Mouse (Mus musculus) embryonic stem cell, embryonic (primary cell): ENCODE data around the gene Ism2.

ENCODE experiments used
- CTCF ChIA-PET, 4 experiments: fragments of 300-600 bp in 2 of 4; fragments of 350-600 bp in 2 of 4; sonication (Branson Sonifier 250); formaldehyde crosslinking; loops; one replicate each; lab custom pipeline; 2022; ENCODE audit warnings: inconsistent platforms in 2 of 4; lab: Charles Lee
- POLR2A ChIA-PET, 4 experiments: fragments of 300-600 bp in 2 of 4; fragments of 350-600 bp in 2 of 4; sonication (Branson Sonifier 250); formaldehyde crosslinking; loops; one replicate each; lab custom pipeline; 2022; ENCODE audit warnings: antibody characterized with exemption in 4 of 4, inconsistent platforms in 1 of 4; lab: Charles Lee

The Ism2 gene

DNA sequence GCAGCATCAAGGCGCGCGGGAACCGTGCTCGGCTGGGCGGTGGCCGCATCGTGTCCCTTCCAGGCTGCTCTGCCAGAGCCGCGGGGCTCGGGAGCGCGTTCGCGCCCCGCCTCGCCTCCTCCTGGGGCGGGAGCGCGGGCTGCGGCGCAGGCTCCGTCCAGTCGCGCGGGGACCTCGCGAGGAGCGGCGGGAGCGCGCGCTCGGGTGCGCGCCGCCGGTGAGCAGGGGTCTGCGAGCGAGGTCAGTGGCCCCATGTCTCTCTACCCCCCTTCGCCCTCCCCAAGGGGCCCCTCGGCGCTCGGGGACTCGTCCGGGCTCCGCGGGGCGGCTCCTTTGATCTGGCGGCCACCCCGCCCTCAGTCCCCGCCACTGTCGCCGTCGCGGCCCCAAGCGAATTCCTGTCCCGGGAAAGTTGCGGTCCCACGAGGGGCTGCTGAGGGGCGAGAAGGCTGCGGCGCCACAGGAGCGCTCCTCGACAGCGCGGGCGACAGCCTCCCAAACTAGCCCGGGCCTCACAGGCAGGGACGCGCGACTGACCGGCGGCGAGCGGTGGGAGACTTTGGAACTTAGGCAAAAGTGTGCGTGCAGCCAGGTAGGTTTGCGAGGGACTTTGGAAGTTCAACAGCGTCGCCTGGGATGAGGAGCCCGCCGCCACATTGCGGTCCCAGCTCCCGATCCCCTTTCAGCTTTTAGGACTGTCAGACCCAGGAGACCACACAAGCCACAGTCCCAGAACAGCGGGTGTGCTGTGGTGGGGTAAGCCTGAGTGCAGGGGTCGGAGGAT lies at the start of gene Ism2:
Gene Ism2 (minus strand): TSS at position 49 of the 784 bp plus-strand sequence.
- ChIA-PET CTCF (interaction anchor here in 2 of 4 experiments (0.6 to 1.7 kb wide), 5 partner anchors 19 to 33 kb away, joined by 4 to 6 read pairs (median 5); no protein-coding TSS in a partner anchor), POLR2A (interaction anchor here (0.6 to 23.1 kb wide), 25 partner anchors 8 to 75 kb away, joined by 3 to 389 read pairs (median 7); partner anchors contain the start of genes Ahsa1 (in 2 of the 4) and Vipas39 (in 1 of the 4))

DNA sequence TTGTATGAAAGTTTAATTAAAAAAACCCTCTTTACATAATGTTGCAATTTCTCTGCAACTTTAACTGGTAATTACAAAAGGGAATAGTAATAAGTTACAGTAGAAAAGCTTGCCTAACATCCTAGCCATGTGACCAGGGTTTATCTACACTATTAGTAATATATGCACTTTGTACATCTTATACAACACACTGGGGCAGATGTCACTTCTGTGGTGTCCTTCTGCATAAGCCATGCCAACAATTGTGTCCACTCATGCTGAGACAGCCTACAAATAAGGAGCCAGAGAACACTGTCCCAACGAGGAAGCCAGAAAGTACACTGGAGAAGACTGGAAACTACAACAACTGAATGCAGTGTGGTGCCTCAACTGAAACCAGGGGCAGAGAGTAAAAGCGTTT lies 48.5 kb upstream of the Ism2 start:
- POLR2A ChIA-PET, result interaction anchor here in 1 of 4 experiments (0.6 to 1.5 kb wide), 5 partner anchors 8 to 69 kb away, joined by 3 read pairs; no protein-coding TSS in a partner anchor
- CTCF ChIA-PET, result interaction anchor here in 1 of 4 experiments (1.0 kb wide), 1 partner anchor 65 kb away, joined by 3 read pairs; no protein-coding TSS in a partner anchor

DNA sequence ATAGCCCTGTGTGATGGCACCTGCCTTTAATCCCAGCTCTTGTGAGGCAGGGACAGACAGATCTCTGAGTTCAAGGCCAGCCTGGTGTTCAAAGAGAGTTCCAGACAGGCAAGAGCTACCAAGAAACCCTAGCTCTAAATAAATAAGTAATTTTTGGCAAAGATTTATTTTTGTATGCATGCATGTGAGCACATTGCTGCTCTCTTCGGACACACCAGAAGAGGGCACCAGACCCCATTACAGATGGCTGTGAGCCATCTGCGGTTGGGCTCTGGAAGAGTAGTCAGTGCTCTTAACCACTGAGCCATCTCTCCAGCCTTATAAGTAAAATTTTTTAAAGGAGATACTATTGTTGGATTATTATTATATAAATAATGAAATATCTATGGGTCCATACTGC lies 48.0 kb upstream of the Ism2 start:
- POLR2A ChIA-PET, result interaction anchor here in 1 of 4 experiments (0.6 to 1.4 kb wide), 5 partner anchors 8 to 72 kb away, joined by 3 to 6 read pairs (median 3); no protein-coding TSS in a partner anchor

DNA sequence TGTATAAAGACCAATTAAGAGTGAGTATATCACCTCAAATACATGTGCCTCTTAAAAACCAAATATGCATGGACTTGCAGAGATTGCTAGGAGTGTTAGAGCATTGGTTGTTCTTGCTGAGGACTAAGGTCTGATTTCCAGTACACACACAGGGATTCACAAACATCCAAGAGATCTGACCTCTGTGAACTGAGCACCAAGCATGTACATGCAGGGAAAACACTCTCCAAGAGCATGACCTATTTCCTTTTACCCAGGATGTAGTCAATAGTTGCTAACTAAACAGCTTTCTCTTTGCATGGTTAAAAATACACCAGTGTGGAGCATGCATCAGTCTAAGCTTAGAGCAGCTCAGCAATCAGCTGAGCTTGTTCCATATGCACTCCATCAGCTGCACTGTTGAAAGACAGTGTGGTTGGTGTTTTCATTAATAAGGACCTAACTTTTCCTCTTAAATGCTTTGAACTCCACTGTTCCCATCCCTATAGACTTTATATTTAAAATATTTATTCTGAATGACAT lies 43.6 kb upstream of the Ism2 start:
- CTCF ChIA-PET, result interaction anchor here in 1 of 4 experiments (0.7 to 0.9 kb wide), 2 partner anchors 13 to 255 kb away, joined by 3 read pairs; no protein-coding TSS in a partner anchor
- POLR2A ChIA-PET, result interaction anchor here (0.6 to 1.7 kb wide), 9 partner anchors 42 to 475 kb away, joined by 3 to 5 read pairs (median 3); partner anchors contain the start of gene Pomt2 (in 1 of the 4)

More for the DNA sequence above, 48.0 kb upstream of the Ism2 start:
- CTCF ChIA-PET, result interaction anchor here in 2 of 4 experiments (0.6 to 1.4 kb wide), 3 partner anchors 15 to 345 kb away, joined by 3 to 7 read pairs (median 3); no protein-coding TSS in a partner anchor

DNA sequence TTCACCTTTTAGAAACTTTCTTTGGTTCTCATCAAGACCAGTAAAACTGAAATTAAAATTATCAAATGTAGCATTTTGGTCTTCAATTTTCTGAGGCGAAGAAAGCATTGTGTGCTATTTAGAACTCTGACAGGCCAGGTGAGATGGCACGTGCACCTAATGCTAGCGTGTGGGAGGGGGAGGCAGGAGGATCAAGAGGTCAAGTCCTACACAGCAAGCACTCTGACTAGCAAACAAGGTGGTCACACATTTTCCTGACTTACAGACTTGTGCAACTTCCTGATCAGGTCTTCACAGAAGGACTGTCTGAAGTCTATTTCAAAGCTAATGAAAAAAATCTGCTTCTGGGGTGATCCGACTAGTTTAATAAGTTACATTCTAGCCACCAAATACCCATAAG lies 38.6 kb upstream of the Ism2 start:
- POLR2A ChIA-PET, result interaction anchor here in 1 of 4 experiments (0.8 to 1.5 kb wide), 6 partner anchors 9 to 128 kb away, joined by 3 to 6 read pairs (median 3); no protein-coding TSS in a partner anchor
- CTCF ChIA-PET, result interaction anchor here in 1 of 4 experiments (0.7 kb wide), 1 partner anchor 59 kb away, joined by 3 read pairs; no protein-coding TSS in a partner anchor

DNA sequence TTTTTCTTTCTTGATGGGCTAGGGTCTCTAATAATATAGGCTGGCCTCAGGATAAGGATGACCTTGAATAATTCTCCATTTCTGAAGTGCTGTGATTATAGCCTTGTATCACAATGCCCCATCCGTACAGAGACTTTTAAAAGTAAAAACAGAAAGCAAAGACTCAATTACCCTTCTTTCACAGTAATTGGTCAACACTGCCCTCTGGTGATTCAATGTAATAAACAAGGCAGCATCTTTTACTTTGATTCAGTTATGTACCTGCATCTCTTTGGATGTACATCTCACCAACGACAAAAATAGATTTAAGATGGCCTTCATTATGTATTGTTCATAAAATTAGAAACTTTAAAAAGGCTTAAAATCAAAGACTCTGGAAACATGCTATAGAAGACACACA lies 35.4 kb upstream of the Ism2 start:
- ChIA-PET CTCF (interaction anchor here in 3 of 4 experiments (0.7 to 1.2 kb wide), 3 partner anchors 55 to 85 kb away, joined by 3 to 5 read pairs (median 3); no protein-coding TSS in a partner anchor), POLR2A (interaction anchor here in 2 of 4 experiments (0.6 to 10.7 kb wide), 7 partner anchors 20 to 154 kb away, joined by 4 to 193 read pairs (median 5); no protein-coding TSS in a partner anchor)

DNA sequence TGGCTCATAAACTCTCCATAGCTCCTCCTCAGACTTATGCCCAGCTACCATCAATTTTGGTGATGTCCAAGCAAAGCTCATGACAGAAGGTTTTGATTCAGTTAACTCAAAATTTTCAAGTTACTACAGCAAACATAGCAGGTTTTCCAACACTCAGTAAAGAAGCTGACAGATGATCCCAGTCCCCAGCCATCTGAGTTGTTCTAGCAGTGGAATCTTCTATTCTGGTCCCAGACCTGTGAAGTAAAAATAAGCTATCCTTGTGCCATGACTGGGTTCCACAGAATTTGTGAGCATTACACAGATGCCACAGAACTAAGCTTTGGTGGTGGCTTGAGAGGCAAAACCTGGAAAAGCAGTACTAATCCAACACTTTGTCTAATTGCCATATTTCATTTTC lies 34.3 kb upstream of the Ism2 start:
- ChIA-PET CTCF (interaction anchor here in 2 of 4 experiments (0.9 kb wide), 2 partner anchors 54 kb away, joined by 3 to 5 read pairs; no protein-coding TSS in a partner anchor), POLR2A (interaction anchor here in 2 of 4 experiments (0.9 to 10.7 kb wide), 10 partner anchors 16 to 66 kb away, joined by 3 to 193 read pairs (median 4); no protein-coding TSS in a partner anchor)

DNA sequence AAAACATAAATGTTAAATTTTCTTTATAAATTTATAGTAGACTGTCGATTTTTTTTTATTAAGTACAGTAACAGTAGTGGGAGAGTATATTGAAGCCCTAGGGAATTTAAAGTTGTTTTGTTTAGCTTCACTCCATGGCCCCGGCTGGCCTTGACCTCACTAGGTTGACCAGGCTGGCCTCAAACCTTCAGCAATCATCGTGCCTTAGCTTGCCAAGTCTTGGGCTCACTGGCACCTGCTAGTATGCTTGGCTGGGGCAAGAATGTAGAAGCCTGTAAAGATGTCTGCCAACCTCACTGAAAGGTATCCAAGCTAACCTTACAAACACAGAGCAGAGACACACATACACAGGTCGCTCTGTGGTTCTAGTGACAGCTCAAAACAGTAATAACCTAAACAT lies 33.0 kb upstream of the Ism2 start:
- ChIA-PET CTCF (interaction anchor here in 3 of 4 experiments (0.7 to 3.7 kb wide), 6 partner anchors 14 to 63 kb away, joined by 3 to 23 read pairs (median 4); no protein-coding TSS in a partner anchor), POLR2A (interaction anchor here in 3 of 4 experiments (0.5 to 10.7 kb wide), 19 partner anchors 8 to 140 kb away, joined by 3 to 193 read pairs (median 5); partner anchors contain the start of gene Sptlc2 (in 1 of the 3))

DNA sequence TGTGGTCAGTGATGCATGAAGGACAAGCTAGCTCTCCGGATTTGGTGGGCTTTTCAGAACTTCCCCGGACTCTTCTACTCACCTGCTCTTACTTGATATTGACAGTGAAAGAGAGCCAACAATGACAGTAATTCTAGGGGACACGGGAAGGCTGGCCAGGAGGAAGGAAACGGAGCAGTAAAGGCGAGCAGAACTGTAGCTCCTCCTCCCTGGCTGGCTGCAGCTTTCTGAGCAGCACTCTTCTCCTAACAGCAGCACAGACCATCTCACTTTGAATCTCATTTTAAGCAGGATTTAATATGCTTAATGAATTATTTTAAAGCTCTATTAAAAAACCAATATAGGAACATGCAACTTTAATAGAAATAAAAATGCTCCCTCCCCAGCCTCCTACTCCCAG lies 32.4 kb upstream of the Ism2 start:
- POLR2A ChIA-PET, result interaction anchor here (0.8 to 10.7 kb wide), 23 partner anchors 8 to 74 kb away, joined by 3 to 193 read pairs (median 5); partner anchors contain the start of gene Sptlc2 (in 1 of the 4)
- CTCF ChIA-PET, result interaction anchor here in 3 of 4 experiments (0.8 to 3.7 kb wide), 5 partner anchors 15 to 53 kb away, joined by 3 to 23 read pairs (median 4); no protein-coding TSS in a partner anchor

DNA sequence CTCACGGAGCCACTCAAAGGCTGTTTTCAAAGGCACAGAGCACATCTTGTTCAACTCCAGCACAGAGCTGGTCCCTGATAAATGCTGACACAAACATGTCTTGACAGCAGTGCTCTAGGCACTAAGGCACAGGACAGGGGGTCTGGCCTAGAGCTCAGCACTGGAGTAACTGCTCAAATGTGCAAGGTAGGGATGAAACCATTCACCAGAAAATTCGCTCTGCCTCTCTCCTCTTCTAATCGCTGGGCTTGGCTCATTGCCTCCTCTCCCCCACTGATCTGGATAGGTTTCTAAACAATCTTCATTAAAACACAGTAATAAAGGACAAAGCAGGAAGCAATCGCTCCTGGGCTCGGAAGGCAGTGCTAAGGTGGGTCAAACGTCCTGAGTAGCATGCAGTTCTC lies 31.6 kb upstream of the Ism2 start:
- CTCF ChIA-PET, result interaction anchor here in 3 of 4 experiments (0.7 to 3.7 kb wide), 5 partner anchors 13 to 52 kb away, joined by 3 to 23 read pairs (median 3); no protein-coding TSS in a partner anchor

DNA sequence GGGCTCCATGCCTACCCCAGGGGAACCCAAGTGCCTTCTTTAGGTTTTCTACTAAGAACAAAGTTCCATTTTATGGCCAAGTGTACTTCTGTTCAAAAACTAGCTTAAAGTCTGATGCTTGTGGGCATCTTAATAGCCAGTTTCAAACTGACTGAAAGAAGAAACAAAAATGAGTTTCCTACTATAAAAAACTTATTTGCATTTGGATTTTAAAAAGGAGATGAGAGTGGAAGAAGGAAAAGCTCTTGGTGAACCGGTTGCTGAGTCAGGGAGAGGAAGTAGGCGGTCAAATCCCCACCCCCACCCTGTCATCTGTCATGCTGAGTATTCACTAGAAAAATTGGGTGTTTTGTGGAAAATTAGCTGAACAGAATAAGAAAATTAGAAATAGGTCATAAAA lies 30.7 kb upstream of the Ism2 start:
- ChIA-PET POLR2A (interaction anchor here in 3 of 4 experiments (0.6 to 10.7 kb wide), 30 partner anchors 11 to 105 kb away, joined by 3 to 193 read pairs (median 4); partner anchors contain the start of genes Sptlc2 (in 2 of the 3), Ahsa1 (in 1 of the 3) and Vipas39 (in 1 of the 3)), CTCF (interaction anchor here in 2 of 4 experiments (0.5 to 3.7 kb wide), 2 partner anchors 51 to 1536 kb away, joined by 3 to 23 read pairs; no protein-coding TSS in a partner anchor)

More for the DNA sequence above, 31.6 kb upstream of the Ism2 start:
- POLR2A ChIA-PET, result interaction anchor here (0.5 to 10.7 kb wide), 24 partner anchors 7 to 93 kb away, joined by 3 to 193 read pairs (median 6); partner anchors contain the start of genes Sptlc2 (in 2 of the 4), Ahsa1 (in 1 of the 4) and Vipas39 (in 1 of the 4)

DNA sequence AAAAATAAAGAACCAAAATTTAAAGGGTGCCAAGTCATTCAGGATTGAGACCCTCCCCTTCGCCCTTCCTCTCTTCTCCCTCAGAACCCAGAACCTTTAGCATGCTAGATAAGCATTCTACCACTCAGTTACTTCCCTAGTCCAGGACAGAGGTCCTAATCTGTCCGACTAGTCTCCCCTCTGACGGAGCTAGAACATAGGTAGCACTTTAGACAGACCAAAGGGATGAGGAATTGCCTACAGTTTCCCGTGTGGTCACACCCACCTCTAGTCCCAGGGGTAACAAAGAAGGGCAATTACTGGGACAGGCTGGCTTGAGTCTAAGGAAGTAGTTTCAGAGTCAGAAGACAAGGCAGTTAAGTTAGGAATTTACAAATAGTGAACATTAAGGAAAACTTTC lies 28.5 kb upstream of the Ism2 start:
- CTCF ChIA-PET, result interaction anchor here in 1 of 4 experiments (1.2 kb wide), 1 partner anchor 37 kb away, joined by 3 read pairs; no protein-coding TSS in a partner anchor
- POLR2A ChIA-PET, result interaction anchor here in 3 of 4 experiments (0.6 to 10.7 kb wide), 22 partner anchors 10 to 84 kb away, joined by 3 to 193 read pairs (median 9); partner anchors contain the start of genes Ahsa1 (in 1 of the 3) and Vipas39 (in 1 of the 3)

DNA sequence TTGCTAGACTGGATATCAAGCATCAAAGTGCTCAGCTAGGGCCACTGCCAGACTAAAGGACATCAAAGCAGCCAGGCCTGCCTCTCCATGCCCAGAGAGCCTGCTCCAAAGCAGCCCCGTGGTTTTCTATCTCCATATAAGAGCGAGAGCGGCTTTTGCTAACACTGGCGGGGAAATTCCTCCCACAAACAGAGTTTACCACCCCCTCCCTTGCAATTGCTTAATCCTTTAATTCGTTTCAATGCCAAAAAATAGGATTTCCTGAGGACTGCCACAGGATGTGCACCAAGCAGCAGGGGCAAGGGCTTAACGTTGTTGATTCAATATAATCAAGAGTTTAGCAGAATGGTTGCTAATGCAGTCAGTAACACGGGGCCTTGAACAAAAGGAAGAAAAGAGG lies 28.1 kb upstream of the Ism2 start:
- CTCF ChIA-PET, result interaction anchor here in 1 of 4 experiments (1.2 kb wide), 1 partner anchor 37 kb away, joined by 3 read pairs; no protein-coding TSS in a partner anchor
- POLR2A ChIA-PET, result interaction anchor here in 3 of 4 experiments (0.6 to 10.7 kb wide), 14 partner anchors 10 to 52 kb away, joined by 3 to 193 read pairs (median 12); no protein-coding TSS in a partner anchor

DNA sequence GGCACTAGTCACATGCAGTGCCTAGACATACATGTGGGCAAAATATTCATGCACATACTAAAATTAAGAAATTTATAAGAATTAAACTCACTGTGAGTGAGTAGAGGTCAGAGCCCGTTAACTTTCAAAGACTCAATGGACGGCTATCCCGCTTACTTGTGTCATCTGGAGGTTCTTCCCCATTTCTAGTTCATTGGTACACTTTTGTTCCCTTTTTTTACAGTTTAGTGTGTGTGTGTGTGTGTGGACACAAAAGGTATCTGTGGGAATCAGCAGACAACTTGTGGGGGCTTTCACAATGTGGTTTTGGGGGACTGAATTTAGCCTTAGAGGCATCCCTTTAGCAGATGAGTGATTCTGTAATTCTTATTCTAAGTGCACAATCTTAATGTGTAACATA lies 25.9 kb upstream of the Ism2 start:
- ChIA-PET POLR2A (interaction anchor here in 2 of 4 experiments (1.0 to 10.7 kb wide), 10 partner anchors 7 to 117 kb away, joined by 3 to 193 read pairs (median 8); no protein-coding TSS in a partner anchor), CTCF (no interaction called here)

DNA sequence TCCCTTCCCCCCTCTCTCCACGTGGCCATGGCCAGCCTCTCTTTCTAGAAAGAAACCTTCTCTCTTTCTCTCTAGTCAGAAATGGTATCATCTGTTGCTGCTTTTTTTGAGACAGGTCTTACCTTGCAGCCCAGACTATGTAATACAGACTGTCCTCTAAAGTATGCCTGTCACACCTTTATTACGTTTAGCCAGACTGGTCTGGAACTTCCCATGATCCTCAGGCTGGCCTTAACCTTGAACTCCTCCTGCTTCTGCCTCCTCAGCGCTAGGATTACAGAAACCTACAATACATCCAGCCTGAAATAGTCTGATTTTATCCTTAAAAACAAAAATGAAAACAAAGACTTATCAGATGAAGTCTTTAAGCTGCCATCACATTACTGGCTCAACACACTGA lies 19.7 kb upstream of the Ism2 start:
- CTCF ChIA-PET, result no interaction called here
- POLR2A ChIA-PET, result interaction anchor here (0.6 to 23.1 kb wide), 22 partner anchors 10 to 153 kb away, joined by 3 to 389 read pairs (median 10); partner anchors contain the start of genes Ahsa1 (in 3 of the 4), Vipas39 (in 3 of the 4), Snw1 (in 1 of the 4) and Sptlc2 (in 1 of the 4)

DNA sequence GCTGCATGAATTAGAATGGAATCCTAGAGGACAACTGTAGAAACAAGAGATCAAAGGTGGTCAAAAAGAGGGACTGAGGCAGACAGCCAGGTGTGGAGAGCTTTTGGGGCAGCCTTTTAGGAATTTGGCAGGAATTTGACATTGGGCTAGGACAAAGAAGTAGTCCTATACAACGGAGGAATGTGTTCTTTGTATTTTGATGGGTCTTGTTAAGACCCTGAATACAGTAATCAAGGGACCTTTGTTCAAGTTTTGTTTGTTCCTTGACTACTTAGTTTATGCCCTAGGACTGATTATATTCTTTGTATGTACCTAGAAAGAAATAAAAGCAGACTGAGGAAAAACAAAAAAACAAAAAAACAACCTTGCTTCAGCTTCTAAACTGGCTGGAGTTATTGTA lies 18.4 kb upstream of the Ism2 start:
- POLR2A ChIA-PET, result interaction anchor here in 3 of 4 experiments (0.7 to 23.1 kb wide), 35 partner anchors 8 to 847 kb away, joined by 3 to 389 read pairs (median 7); partner anchors contain the start of genes Ahsa1 (in 3 of the 3), Vipas39 (in 2 of the 3), Gstz1 (in 1 of the 3) and Pomt2 (in 1 of the 3)
- CTCF ChIA-PET, result interaction anchor here in 1 of 4 experiments (0.8 kb wide), 1 partner anchor 13 kb away, joined by 3 read pairs; no protein-coding TSS in a partner anchor
